Mouse (Mus musculus): ENCODE results near the gene Gm19935. TPM values are rescaled to one million over a fixed set of nuclear protein-coding genes. Genes with fewer than 3 reads are reported as not detected.

Gene Gm19935
- polyA plus RNA-seq, 1 experiment from 2014 or later = not detected

DNA sequence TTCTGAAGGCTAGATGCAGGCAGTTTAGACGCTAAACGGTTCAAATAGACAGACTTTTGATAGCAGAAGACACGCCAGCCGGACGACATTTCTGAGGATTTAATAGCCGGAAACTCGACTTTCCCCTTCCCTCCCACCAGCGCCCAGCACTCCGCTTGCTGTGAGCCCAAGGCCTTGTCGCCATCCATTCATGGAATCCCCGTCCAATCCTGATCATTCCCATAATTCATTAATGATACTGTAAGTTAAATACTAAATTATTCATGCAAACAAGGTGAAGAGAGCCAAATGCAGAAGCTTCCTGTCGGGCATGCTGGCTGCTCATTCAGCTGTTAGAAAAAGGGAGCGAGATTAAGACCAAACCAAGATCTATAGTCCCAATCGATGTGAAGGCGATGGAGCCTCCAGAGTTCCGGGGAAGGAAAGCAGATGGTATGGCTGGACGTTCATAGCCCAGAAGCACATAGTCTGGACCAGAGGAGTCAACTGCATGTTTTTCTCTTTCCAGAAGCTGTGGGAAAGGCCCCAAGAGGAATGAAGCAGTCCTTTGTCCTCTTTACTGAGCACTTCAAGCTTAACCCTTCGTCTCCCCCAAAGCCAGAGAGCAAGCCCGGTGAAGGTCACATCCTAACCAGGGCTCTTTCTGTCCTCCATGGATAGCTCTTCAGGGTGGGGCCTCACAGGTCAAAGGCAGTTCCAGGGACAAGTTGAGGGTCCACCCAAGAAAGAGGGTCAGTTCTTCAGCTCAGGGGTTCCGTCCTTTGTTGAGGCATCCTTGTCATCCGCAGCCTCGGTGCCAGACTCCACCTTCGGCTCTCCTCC lies 921 bp downstream of the Gm19935 start:
- WGBS = 70% methylated on average over 23 of the region's 23 CpGs
- no peaks in the 10 kb centered on the region for H3K36me3 ChIP-seq (ENCODE audit: insufficient read depth, low read length)

GRCm38 (mm10) chr8:90813602-90814320 lies 3.4 kb downstream of the Gm19935 start:
- H3K9me3 ChIP-seq (ENCODE audit: low read length) = peaks cover 6% of the 10 kb centered on the region; the same call in 1 of the 2 replicates
- WGBS = 91% methylated on average over 10 of the region's 10 CpGs

More for the DNA sequence above, 921 bp downstream of the Gm19935 start:
- no peak overlapping the region for H3K4me2 ChIP-seq (replicated peaks; ENCODE audit: low read depth, low read length)
- no peak overlapping the region for H3K27ac ChIP-seq (ENCODE audit: low read length)
- no peaks in the 10 kb centered on the region for H3K27me3 ChIP-seq (ENCODE audit: insufficient read depth, low read length)
- no peaks in the 10 kb centered on the region for H3K4me1 ChIP-seq (ENCODE audit: insufficient read depth, low read length)
- ATAC-seq (ENCODE audit: low FRiP score, low TSS enrichment) = no peak
- no peak overlapping the region for H3K9ac ChIP-seq (replicated peaks; ENCODE audit: low read length)
- no peaks in the 10 kb centered on the region for H3K9me3 ChIP-seq (ENCODE audit: low read length)
- no peak overlapping the region for H3K4me3 ChIP-seq (ENCODE audit: low read length)

DNA sequence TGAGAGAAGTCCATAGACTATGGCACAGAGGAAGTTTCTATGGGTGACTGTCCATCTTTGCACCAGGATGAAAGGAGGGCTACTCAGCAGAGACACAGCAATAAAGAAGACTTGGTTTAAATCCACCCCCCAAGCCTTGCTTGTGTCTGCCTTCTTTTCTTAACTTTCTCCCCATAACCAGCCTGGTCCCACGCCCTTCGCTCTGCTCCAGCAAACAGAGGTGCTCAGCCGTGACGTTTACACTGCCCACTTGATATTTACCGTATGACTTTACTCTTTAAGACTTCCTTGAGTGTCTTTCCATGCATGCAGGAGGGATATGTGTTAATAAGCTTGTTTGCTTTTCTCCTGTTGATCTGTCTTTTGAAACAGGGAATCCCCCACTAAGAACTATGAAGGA lies 17.7 kb downstream of the Gm19935 start:
- Histone ChIP-seq H3K4me3 (ENCODE audit: low read length) (no peak overlapping the region), H3K9ac (replicated peaks; ENCODE audit: low read length) (no peak overlapping the region), H3K36me3 (ENCODE audit: insufficient read depth, low read length) (no peaks in the 10 kb centered on the region), H3K4me2 (replicated peaks; ENCODE audit: low read depth, low read length) (no peak overlapping the region), H3K27me3 (ENCODE audit: insufficient read depth, low read length) (no peaks in the 10 kb centered on the region), H3K27ac (ENCODE audit: low read length) (peak overlapping the region; percentile 60; the same call in 1 of the 2 replicates), H3K9me3 (ENCODE audit: low read length) (peaks cover 14% of the 10 kb centered on the region), H3K4me1 (ENCODE audit: insufficient read depth, low read length) (peaks cover 19% of the 10 kb centered on the region)
- peak; percentile 68 for ATAC-seq (ENCODE audit: low FRiP score, low TSS enrichment)
- WGBS = 33% methylated on average over 5 of the region's 5 CpGs

More at GRCm38 (mm10) chr8:90813602-90814320, 3.4 kb downstream of the Gm19935 start:
- Histone ChIP-seq H3K27ac (ENCODE audit: low read length) (no peak overlapping the region), H3K4me3 (ENCODE audit: low read length) (no peak overlapping the region), H3K4me2 (replicated peaks; ENCODE audit: low read depth, low read length) (no peak overlapping the region), H3K27me3 (ENCODE audit: insufficient read depth, low read length) (no peaks in the 10 kb centered on the region), H3K4me1 (ENCODE audit: insufficient read depth, low read length) (no peaks in the 10 kb centered on the region), H3K9ac (replicated peaks; ENCODE audit: low read length) (no peak overlapping the region), H3K36me3 (ENCODE audit: insufficient read depth, low read length) (no peaks in the 10 kb centered on the region)
- ATAC-seq (ENCODE audit: low FRiP score, low TSS enrichment) = no peak

GRCm38 (mm10) chr8:90794990-90795861 lies 22.0 kb downstream of the Gm19935 start:
- H3K4me2 ChIP-seq (replicated peaks; ENCODE audit: low read depth, low read length) = peak overlapping the region; percentile 43
- peak overlapping the region; percentile 64 for H3K27ac ChIP-seq (ENCODE audit: low read length)
- H3K9ac ChIP-seq (replicated peaks; ENCODE audit: low read length) = peak overlapping the region; percentile 52
- no peaks in the 10 kb centered on the region for H3K9me3 ChIP-seq (ENCODE audit: low read length)
- H3K4me1 ChIP-seq (ENCODE audit: insufficient read depth, low read length) = peaks cover 19% of the 10 kb centered on the region
- ATAC-seq (ENCODE audit: low FRiP score, low TSS enrichment) = peak; percentile 85
- H3K36me3 ChIP-seq (ENCODE audit: insufficient read depth, low read length) = no peaks in the 10 kb centered on the region
- no peaks in the 10 kb centered on the region for H3K27me3 ChIP-seq (ENCODE audit: insufficient read depth, low read length)
- 6% methylated on average over 12 of the region's 12 CpGs for WGBS
- H3K4me3 ChIP-seq (ENCODE audit: low read length) = peak overlapping the region; percentile 25

GRCm38 (mm10) chr8:90793710-90794109 lies 23.5 kb downstream of the Gm19935 start:
- WGBS = 5% methylated on average over 3 of the region's 3 CpGs
- Histone ChIP-seq H3K4me3 (ENCODE audit: low read length) (no peak overlapping the region), H3K27me3 (ENCODE audit: insufficient read depth, low read length) (no peaks in the 10 kb centered on the region), H3K9me3 (ENCODE audit: low read length) (no peaks in the 10 kb centered on the region), H3K9ac (replicated peaks; ENCODE audit: low read length) (no peak overlapping the region), H3K36me3 (ENCODE audit: insufficient read depth, low read length) (no peaks in the 10 kb centered on the region), H3K4me2 (replicated peaks; ENCODE audit: low read depth, low read length) (no peak overlapping the region), H3K4me1 (ENCODE audit: insufficient read depth, low read length) (peaks cover 15% of the 10 kb centered on the region), H3K27ac (ENCODE audit: low read length) (no peak overlapping the region)
- peak; percentile 33; the same call in 1 of the 2 replicates for ATAC-seq (ENCODE audit: low FRiP score, low TSS enrichment)

DNA sequence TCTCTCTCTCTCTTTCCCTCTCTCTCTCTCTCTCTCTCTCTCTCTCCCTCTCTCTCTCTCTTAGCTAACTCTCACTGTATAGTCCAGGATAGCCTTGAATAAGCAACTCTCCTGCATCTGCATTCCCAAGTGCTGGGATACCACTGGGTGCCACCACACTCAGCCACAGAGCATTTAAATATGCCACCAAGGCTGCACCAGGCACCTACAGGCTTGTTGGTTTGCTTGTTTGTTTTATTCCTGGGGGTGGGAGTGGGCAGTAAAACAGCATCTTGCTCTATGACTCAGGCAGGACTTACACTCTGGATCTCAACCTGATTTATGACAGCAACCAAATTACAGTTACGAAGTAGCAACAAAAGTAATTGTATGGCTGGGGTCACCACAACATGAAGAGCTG lies 25.6 kb downstream of the Gm19935 start:
- Histone ChIP-seq H3K4me3 (ENCODE audit: low read length) (no peak overlapping the region), H3K27me3 (ENCODE audit: insufficient read depth, low read length) (no peaks in the 10 kb centered on the region), H3K36me3 (ENCODE audit: insufficient read depth, low read length) (no peaks in the 10 kb centered on the region), H3K4me2 (replicated peaks; ENCODE audit: low read depth, low read length) (no peak overlapping the region), H3K9me3 (ENCODE audit: low read length) (no peaks in the 10 kb centered on the region), H3K9ac (replicated peaks; ENCODE audit: low read length) (no peak overlapping the region), H3K4me1 (ENCODE audit: insufficient read depth, low read length) (peaks cover 15% of the 10 kb centered on the region), H3K27ac (ENCODE audit: low read length) (no peak overlapping the region)
- 88% methylated on average over 1 of the region's 1 CpGs for WGBS
- no peak for ATAC-seq (ENCODE audit: low FRiP score, low TSS enrichment)

- Histone ChIP-seq H3K4me1 (ENCODE audit: insufficient read depth, low read length) (no peaks in the 10 kb centered on the region), H3K4me3 (ENCODE audit: low read length) (no peak overlapping the region), H3K4me2 (replicated peaks; ENCODE audit: low read depth, low read length) (no peak overlapping the region), H3K27me3 (ENCODE audit: insufficient read depth, low read length) (no peaks in the 10 kb centered on the region), H3K36me3 (ENCODE audit: insufficient read depth, low read length) (no peaks in the 10 kb centered on the region), H3K27ac (ENCODE audit: low read length) (no peak overlapping the region), H3K9me3 (ENCODE audit: low read length) (peaks cover 2% of the 10 kb centered on the region; the same call in 1 of the 2 replicates), H3K9ac (replicated peaks; ENCODE audit: low read length) (no peak overlapping the region)
- no peak for ATAC-seq (ENCODE audit: low FRiP score, low TSS enrichment)
- WGBS = 84% methylated on average over 5 of the region's 5 CpGs
Observed at GRCm38 (mm10) chr8:90769791-90770190, 47.4 kb downstream of the Gm19935 start.

Small RNA genes within 50 kb of the gene (microRNA-seq; reads per million reads assigned to microRNA genes)
- gene Gm44382 = not detected

Other genes with a start within 250 kb of the Gm19935 start
- gene Chd9, start 11.0 kb upstream of the Gm19935 start, polyA plus RNA-seq (2015; fragmentation: Nextera tagmentation; extraction: Ambion mirVana) = 88.1 and 97.1 TPM in 2 replicates

All from kidney, embryonic 16.5 days (tissue).